Mouse (Mus musculus) lung, postnatal 0 days (tissue): Measurements from ENCODE around the gene Banf2.

ENCODE experiments used
- CTCF ChIP-seq: IDR thresholded peaks from 2 replicates; pipeline ENCODE4 v1.5.1; 2016; ENCODE audit warnings: antibody characterized with exemption, mild to moderate bottlenecking
- EP300 ChIP-seq: IDR thresholded peaks from 2 replicates; pipeline ENCODE4 v1.6.1; 2016; ENCODE audit warnings: antibody characterized with exemption, mild to moderate bottlenecking, control low read depth

DNA sequence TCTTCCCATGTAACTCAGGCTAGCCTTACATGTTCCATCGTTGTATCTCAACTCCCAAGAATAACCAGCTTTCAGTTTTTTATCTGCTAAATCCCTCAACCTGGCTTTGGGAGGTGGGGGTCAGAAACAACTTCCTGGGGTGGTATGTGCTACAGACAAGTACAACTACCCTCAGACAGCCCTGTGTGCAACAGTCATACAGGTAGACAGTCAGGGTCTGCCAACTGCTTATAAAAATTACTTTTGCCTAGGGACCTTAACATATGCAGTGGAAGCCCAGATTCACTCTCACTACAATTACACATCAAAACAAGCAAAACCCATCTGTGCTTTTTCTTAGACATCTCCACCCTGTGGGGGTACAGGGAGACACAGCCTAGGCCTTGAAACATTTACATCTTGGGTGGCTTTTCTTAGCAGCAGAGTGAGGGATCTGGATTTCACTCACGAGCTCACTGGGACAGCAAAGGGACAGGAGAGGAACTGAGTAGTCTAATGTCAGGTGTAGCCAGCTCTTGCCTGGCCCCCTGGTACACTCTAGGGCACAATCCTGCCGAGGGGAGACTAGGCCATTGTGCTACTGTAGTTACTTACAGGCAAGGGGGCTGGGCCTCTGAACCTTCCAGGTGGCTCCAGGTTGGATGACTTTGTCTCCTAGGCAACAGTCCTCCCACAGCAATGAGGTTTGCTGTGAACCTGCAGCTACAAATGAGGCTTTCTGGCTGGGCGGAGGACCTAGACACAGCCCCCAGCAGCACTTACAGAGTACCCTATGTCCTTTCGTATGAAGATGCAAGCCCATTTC, 13.1 kb downstream of the Banf2 start:
- TF ChIP-seq EP300 (no peak), CTCF (no peak)
